Comparison of ENCODE assay signal across 8 mouse cellular contexts in the genomic region with DNA sequence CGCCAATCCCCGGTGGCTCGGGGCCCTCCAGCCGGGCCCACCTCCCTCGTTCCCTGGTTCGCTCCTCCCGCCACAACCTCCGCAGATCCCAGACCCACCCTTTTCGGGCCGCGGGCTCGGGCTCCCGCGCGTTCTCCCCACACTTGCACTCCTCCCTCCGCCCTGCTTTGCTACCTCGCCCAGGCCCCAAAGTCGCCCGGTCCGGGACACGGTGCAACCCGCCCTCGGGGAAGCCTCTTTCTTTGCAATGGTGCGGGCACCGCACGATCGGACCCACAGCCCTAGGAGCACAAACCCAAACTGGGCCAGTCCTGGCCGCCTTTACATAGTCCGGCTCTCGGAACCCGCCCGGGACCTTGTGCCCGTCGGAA. TPM values are rescaled to one million over a fixed set of nuclear protein-coding genes. Genes with fewer than 3 reads are reported as not detected.
A peak's percentile ranks its signal among the peaks of the same experiment; 100 is the strongest.
DNase-seq lines count a peak whose midpoint lies in the region; ATAC-seq and TF ChIP-seq lines count a peak whose summit lies in the region.

No protein-coding gene starts in this region.

- no peaks in the 10 kb centered on the region for H3K27me3 ChIP-seq in forebrain, embryonic 16.5 days (replicated peaks; ENCODE audit: control insufficient read depth, insufficient read depth, low read length)
- no peaks in the 10 kb centered on the region for H3K27me3 ChIP-seq in hindbrain, embryonic 15.5 days
- H3K27me3 ChIP-seq in liver, embryonic 13.5 days, result 0 out of 2 replicates have a peak, but pooled peaks cover 4% of the 10 kb centered on the region

- TF ChIP-seq CTCF in bone marrow, adult 2 months (IDR thresholded peaks at IDR 0.05; ENCODE audit: control insufficient read depth, insufficient read depth, low read length), result no peak
- TF ChIP-seq CTCF in olfactory bulb, adult 2 months (IDR thresholded peaks at IDR 0.05; ENCODE audit: insufficient read depth, low read depth, low read length), result no peak

- peaks cover 2% of the 10 kb centered on the region; the same call in 1 of the 2 replicates for H3K4me1 ChIP-seq in bone marrow, adult 2 months (ENCODE audit: control insufficient read depth, insufficient read depth, low read length)
- H3K4me1 ChIP-seq in forebrain, embryonic 16.5 days (replicated peaks; ENCODE audit: control insufficient read depth, insufficient read depth, low read length), result 0 out of 2 replicates have a peak, but pooled peaks cover 3% of the 10 kb centered on the region
- no peaks in the 10 kb centered on the region for H3K4me1 ChIP-seq in hindbrain, embryonic 15.5 days (replicated peaks)
- H3K4me1 ChIP-seq in liver, embryonic 13.5 days (replicated peaks), result peaks cover 44% of the 10 kb centered on the region
- no peaks in the 10 kb centered on the region for H3K4me1 ChIP-seq in olfactory bulb, adult 2 months (ENCODE audit: control insufficient read depth, insufficient read depth, low read length)

- H3K4me3 ChIP-seq in bone marrow, adult 2 months (replicated peaks; ENCODE audit: control insufficient read depth, low read depth, low read length), result peak overlapping the region; percentile 67
- peak overlapping the region; percentile 57 for H3K4me3 ChIP-seq in forebrain, embryonic 16.5 days (replicated peaks; ENCODE audit: low read length)
- H3K4me3 ChIP-seq in hindbrain, embryonic 15.5 days, result peak overlapping the region; percentile 51
- peak overlapping the region; percentile 63 for H3K4me3 ChIP-seq in liver, embryonic 13.5 days (replicated peaks)
- peak overlapping the region; percentile 32 for H3K4me3 ChIP-seq in olfactory bulb, adult 2 months (ENCODE audit: insufficient read depth, low read depth, low read length)

- TF ChIP-seq POLR2A in bone marrow, adult 2 months (IDR thresholded peaks at IDR 0.05; ENCODE audit: borderline replicate concordance, control insufficient read depth, low read depth, low read length), result peak; percentile 34; the same call in 1 of the 2 replicates
- TF ChIP-seq POLR2A in olfactory bulb, adult 2 months (IDR thresholded peaks at IDR 0.05; ENCODE audit: insufficient read depth, low read depth, low read length), result no peak

- WGBS in bone marrow, adult 2 months, result 16% methylated on average over 26 of the region's 34 CpGs
- 24% methylated on average over 27 of the region's 34 CpGs for WGBS in forebrain, embryonic 16.5 days
- WGBS in hindbrain, embryonic 15.5 days, result 15% methylated on average over 28 of the region's 34 CpGs
- WGBS in liver, embryonic 13.5 days (ENCODE audit: insufficient replicate concordance), result 10% methylated on average over 29 of the region's 34 CpGs
- WGBS in olfactory bulb, adult 2 months, result 18% methylated on average over 23 of the region's 34 CpGs

- no peaks in the 10 kb centered on the region; the same call in 1 of the 2 replicates for H3K9me3 ChIP-seq in forebrain, embryonic 16.5 days (ENCODE audit: control insufficient read depth, low read length)
- no peaks in the 10 kb centered on the region for H3K9me3 ChIP-seq in hindbrain, embryonic 15.5 days
- H3K9me3 ChIP-seq in liver, embryonic 13.5 days (replicated peaks), result no peaks in the 10 kb centered on the region

- H3K4me2 ChIP-seq in forebrain, embryonic 16.5 days (ENCODE audit: low read length), result peak overlapping the region; percentile 49
- peak overlapping the region; percentile 63 for H3K4me2 ChIP-seq in hindbrain, embryonic 15.5 days
- peak overlapping the region; percentile 79 for H3K4me2 ChIP-seq in liver, embryonic 13.5 days

- H3K27ac ChIP-seq in bone marrow, adult 2 months (ENCODE audit: control insufficient read depth, insufficient read depth, low read depth, low read length, poor library complexity), result peak overlapping the region; percentile 88
- peak overlapping the region; percentile 19; the same call in 1 of the 2 replicates for H3K27ac ChIP-seq in forebrain, embryonic 16.5 days (ENCODE audit: low read length)
- peak overlapping the region; percentile 53 for H3K27ac ChIP-seq in hindbrain, embryonic 15.5 days (replicated peaks)
- peak overlapping the region; percentile 95 for H3K27ac ChIP-seq in liver, embryonic 13.5 days
- no peak overlapping the region for H3K27ac ChIP-seq in olfactory bulb, adult 2 months (ENCODE audit: insufficient read depth, low read depth, low read length)

- peak overlapping the region; percentile 55 for H3K9ac ChIP-seq in forebrain, embryonic 16.5 days (replicated peaks; ENCODE audit: low read depth, low read length)
- H3K9ac ChIP-seq in hindbrain, embryonic 15.5 days, result peak overlapping the region; percentile 48; the same call in 1 of the 2 replicates
- peak overlapping the region; percentile 82 for H3K9ac ChIP-seq in liver, embryonic 13.5 days

- no peaks in the 10 kb centered on the region for H3K36me3 ChIP-seq in forebrain, embryonic 16.5 days (ENCODE audit: control insufficient read depth, insufficient read depth)
- H3K36me3 ChIP-seq in hindbrain, embryonic 15.5 days, result no peaks in the 10 kb centered on the region
- H3K36me3 ChIP-seq in liver, embryonic 13.5 days, result peaks cover 7% of the 10 kb centered on the region; the same call in 1 of the 2 replicates

- DNase-seq in layer of hippocampus, adult 11-12 months (ENCODE audit: low spot score), result peak; percentile 43
- DNase-seq in layer of hippocampus, adult 9-10 months (ENCODE audit: low spot score), result no peak
- DNase-seq in liver, embryonic 13.5 days, result peak; percentile 73
- no peak for DNase-seq in embryo, embryonic 10.5 days (ENCODE audit: low spot score)

- peak; percentile 62 for ATAC-seq in forebrain, embryonic 16.5 days
- ATAC-seq in hindbrain, embryonic 15.5 days (ENCODE audit: low FRiP score, low read depth), result peak; percentile 72
- peak; percentile 74 for ATAC-seq in liver, embryonic 13.5 days (ENCODE audit: low read depth)

RNA-seq across cellular contexts. Expression of gene Utp14a, which starts 29.0 kb away (rescaled TPM):
- polyA plus RNA-seq in bone marrow, adult 2 months (2011; ENCODE audit: insufficient read depth, insufficient read length, low replicate concordance, missing spikeins), result 20.2 and 29.7 TPM in 2 replicates
- polyA plus RNA-seq in forebrain, embryonic 16.5 days (2015; fragmentation: Nextera tagmentation; extraction: Ambion mirVana), result 17.3 and 20.7 TPM in 2 replicates
- 13.5 and 14.2 TPM in 2 replicates for polyA plus RNA-seq in hindbrain, embryonic 15.5 days (2015; fragmentation: Nextera tagmentation; extraction: Ambion mirVana)
- 16.6 and 21.6 TPM in 2 replicates for polyA plus RNA-seq in liver, embryonic 13.5 days (2015; fragmentation: Nextera tagmentation; extraction: Ambion mirVana)
- not detected in 2 replicates for polyA plus RNA-seq in olfactory bulb, adult 2 months (2012; ENCODE audit: insufficient read depth, insufficient read length, low replicate concordance, missing spikeins)

RNA-seq across cellular contexts. Expression of gene Bcorl1, which starts 55.5 kb away (rescaled TPM):
- polyA plus RNA-seq in bone marrow, adult 2 months (2011; ENCODE audit: insufficient read depth, insufficient read length, low replicate concordance, missing spikeins), result 15.3 and 27.3 TPM in 2 replicates
- 8.4 and 8.5 TPM in 2 replicates for polyA plus RNA-seq in forebrain, embryonic 16.5 days (2015; fragmentation: Nextera tagmentation; extraction: Ambion mirVana)
- 6.1 and 6.7 TPM in 2 replicates for polyA plus RNA-seq in hindbrain, embryonic 15.5 days (2015; fragmentation: Nextera tagmentation; extraction: Ambion mirVana)
- polyA plus RNA-seq in liver, embryonic 13.5 days (2015; fragmentation: Nextera tagmentation; extraction: Ambion mirVana), result 2.8 TPM in 2 replicates
- not detected in 2 replicates for polyA plus RNA-seq in olfactory bulb, adult 2 months (2012; ENCODE audit: insufficient read depth, insufficient read length, low replicate concordance, missing spikeins)

Comparison
In these comparisons a context has a peak if more than half of its experiments do, and no peak if none do; other contexts are left out.
1. DNase-seq: peak in layer of hippocampus, adult 11-12 months (single experiment) and liver, embryonic 13.5 days (single experiment); none in layer of hippocampus, adult 9-10 months (single experiment) and embryo, embryonic 10.5 days (single experiment).
2. Peak in every context shown above with its lines, with median percentiles within 50 percentile points of each other: H3K4me3 ChIP-seq, ATAC-seq, H3K4me2 ChIP-seq and H3K9ac ChIP-seq.